Mouse (Mus musculus): ENCODE measurements around the gene Atxn10.

The Atxn10 gene

GRCm38 (mm10) chr15:85405567-85405966, 69.5 kb downstream of the Atxn10 start:
- WGBS: 74% methylated on average over 3 of the region's 3 CpGs

- 91% methylated on average over 1 of the region's 1 CpGs for WGBS
These were observed 70.8 kb downstream of the Atxn10 start for GRCm38 (mm10) chr15:85406846-85407245.

DNA sequence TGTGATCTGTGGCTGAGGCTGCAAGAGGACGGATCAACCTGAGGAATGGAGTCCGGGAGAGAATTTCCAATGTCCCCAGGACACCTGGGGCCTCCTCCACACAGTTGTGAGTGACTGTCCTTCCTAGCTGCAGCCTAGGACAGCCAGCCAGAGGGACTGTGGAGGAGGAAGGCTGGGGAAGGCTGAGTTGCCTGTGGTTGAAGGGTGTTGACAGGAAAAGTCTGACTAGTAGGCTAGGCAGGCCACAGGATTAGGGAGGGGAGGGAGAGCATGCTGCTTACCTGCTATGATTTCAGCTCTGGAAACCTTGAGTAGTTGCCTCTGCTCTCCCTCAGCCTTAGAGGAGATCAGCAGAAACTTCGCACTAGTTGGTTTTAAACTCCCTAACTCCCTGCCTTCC, 71.3 kb downstream of the Atxn10 start:
- WGBS: 86% methylated on average over 3 of the region's 3 CpGs

GRCm38 (mm10) chr15:85408790-85409189, 72.7 kb downstream of the Atxn10 start:
- 56% methylated on average over 5 of the region's 5 CpGs for WGBS

GRCm38 (mm10) chr15:85409245-85409783, 73.3 kb downstream of the Atxn10 start:
- 51% methylated on average over 8 of the region's 8 CpGs for WGBS

DNA sequence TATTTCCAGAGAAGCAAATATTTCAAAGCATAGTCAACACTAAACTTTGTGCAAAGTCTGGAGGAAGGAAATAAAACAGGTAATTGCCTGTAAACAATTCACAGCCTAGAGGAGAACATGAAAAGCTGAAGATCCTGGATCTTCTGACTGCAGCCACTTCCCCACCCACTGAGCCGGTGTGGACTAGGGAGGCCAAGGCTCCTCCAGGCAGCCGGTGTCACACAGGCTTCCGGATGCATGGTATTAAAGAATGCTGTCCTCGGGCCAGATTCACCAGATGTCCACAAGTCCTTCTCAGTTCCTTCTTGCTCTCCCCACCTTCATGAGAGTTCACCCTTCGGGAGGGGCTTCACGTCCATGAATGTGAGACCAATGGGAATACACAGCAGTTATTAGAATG, 73.8 kb downstream of the Atxn10 start:
- WGBS: 42% methylated on average over 6 of the region's 6 CpGs

DNA sequence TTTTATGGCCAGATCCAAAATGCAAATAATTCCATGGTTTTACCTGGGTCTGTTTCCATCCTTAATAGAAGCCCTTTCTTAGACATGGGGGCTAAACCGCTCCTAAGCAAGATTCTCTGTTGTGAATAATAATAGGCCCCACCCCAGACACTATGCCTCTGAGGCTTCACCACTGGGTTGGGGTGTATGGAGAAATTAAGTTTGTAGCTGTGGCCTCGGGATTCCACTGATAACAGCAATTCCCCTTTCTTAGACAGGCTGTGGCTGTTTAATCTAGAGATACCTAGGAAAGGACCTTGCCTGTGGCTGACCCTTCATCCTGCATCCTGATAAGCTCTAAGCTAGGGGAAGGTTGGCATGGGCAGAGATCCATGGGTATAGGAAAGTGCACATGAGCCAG, 78.6 kb downstream of the Atxn10 start:
- 88% methylated on average over 2 of the region's 2 CpGs for WGBS

DNA sequence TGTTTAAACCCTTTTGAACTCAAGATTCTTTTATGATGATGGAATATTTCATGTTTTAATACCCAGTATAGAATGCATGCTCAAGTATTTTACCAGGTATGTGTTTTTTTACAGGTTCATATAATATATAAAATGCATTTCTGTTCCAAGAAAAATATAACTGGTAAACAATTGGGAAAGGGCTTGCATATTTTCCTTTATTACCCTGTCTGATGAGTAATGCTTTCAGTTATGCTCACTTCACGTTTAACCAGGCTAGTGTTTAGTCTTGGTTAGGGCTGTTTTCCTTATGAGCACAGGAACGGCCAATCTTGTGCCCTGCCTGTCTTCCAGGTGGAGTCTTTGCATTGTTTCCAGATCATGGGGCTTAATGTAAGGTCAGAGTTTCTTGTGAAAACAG, 84.6 kb downstream of the Atxn10 start:
- 61% methylated on average over 2 of the region's 2 CpGs for WGBS

DNA sequence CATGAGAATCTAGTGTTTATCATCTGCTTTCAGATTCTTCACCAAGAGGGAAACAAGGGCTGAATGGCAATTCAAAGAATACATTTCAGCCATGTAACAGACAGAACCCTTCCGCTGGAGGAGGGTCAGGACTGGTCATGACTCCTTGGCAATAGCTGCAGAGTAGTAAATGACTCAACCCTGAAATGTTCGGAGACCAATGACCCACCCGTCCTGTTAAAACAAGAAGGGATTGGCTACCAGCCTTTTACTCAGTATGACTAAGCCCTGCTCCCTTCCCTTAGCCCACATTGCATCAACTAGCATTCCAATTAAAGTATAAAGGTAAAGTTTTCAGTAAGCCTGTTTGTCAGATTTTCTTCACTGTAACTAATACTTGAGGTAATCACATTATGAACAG, 88.2 kb downstream of the Atxn10 start:
- WGBS: 57% methylated on average over 3 of the region's 3 CpGs

- WGBS: 47% methylated on average over 6 of the region's 6 CpGs
These were observed 92.1 kb downstream of the Atxn10 start for GRCm38 (mm10) chr15:85428140-85428539.

- WGBS: 60% methylated on average over 3 of the region's 3 CpGs
These were observed 106.5 kb downstream of the Atxn10 start for GRCm38 (mm10) chr15:85442568-85442967.

DNA sequence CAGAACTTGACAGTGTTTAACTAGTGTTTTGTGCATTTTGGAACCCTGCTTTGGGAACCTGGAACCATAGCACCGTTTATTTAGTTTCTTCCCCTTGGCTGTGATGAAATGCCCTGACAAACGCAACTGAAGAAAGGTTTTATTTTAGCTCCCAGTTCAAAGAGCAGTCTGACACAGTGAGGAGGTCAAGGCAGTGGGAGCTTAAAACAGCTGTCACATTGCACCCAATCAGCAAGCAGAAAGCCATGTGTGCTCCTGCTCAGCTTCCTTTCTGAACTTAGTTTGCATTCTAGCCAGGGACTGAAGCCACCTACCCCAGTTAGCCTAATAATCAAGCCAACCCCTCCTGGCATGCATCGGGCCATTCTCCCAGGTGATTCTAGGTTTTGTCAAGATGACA, 110.6 kb downstream of the Atxn10 start:
- WGBS: 58% methylated on average over 3 of the region's 3 CpGs

DNA sequence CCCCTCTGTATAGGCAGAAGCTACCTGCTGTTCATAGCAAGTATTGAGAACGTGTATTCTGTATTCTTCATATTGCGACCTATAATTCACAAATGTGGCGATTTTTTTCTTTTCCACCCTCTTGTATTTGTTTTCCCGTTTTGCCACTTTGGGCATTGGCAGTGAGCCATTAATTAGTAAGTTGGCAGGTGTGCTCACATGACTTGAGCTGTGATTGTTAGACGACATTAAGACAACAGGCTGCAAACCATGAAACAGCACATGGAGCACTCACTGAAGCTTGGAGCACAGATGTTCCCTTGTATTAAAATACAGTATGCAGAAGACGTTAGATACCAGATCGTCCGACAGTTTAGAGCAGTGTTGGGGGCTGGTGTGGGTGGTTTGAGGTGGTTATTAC, 120.8 kb downstream of the Atxn10 start:
- 54% methylated on average over 8 of the region's 8 CpGs for WGBS

- WGBS: 47% methylated on average over 8 of the region's 8 CpGs
These were observed 121.8 kb downstream of the Atxn10 start for GRCm38 (mm10) chr15:85457838-85458237.

DNA sequence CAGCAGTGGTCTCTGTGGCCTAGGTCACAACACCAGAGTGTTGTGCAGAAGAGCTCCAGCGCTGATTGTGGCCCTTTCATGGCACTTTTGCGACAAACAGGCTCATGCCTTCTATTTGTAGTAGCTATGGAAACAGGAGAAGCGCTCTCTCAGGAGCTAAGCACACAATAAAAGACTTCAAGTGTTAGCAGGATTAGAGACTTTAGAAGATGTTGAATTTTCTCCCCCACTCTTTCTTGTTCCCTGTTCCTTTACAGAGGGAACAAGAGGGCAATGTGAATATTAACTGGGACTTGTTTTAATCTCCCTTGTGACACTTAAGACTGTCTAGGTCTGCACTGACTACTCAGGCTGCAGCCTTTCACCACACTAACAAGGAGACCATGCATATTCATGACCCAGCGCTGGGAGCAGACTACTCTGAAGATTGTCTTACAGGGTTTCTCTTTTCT, 122.6 kb downstream of the Atxn10 start:
- 44% methylated on average over 4 of the region's 4 CpGs for whole genome bisulfite sequencing

GRCm38 (mm10) chr15:85461541-85461940, 125.5 kb downstream of the Atxn10 start:
- WGBS: 43% methylated on average over 4 of the region's 4 CpGs

DNA sequence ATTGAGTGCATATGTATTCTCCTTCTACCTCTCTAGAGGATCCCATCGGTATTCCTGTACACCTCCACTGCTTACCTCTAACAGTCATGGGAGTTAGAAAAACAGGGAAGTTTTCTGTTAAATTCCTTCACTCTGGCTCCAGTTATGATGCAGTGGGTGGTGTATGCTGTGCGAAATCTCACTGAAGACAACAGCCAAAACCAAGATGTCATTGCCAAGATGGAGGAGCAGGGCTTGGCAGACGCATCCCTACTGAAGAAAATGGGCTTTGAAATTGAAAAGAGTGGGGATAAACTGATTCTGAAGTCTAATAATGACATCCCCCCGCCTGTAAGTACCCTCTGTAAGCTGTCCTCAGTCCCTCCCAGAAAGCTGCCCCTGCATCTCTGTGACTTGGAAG, 126.1 kb downstream of the Atxn10 start:
- 39% methylated on average over 4 of the region's 4 CpGs for WGBS

DNA sequence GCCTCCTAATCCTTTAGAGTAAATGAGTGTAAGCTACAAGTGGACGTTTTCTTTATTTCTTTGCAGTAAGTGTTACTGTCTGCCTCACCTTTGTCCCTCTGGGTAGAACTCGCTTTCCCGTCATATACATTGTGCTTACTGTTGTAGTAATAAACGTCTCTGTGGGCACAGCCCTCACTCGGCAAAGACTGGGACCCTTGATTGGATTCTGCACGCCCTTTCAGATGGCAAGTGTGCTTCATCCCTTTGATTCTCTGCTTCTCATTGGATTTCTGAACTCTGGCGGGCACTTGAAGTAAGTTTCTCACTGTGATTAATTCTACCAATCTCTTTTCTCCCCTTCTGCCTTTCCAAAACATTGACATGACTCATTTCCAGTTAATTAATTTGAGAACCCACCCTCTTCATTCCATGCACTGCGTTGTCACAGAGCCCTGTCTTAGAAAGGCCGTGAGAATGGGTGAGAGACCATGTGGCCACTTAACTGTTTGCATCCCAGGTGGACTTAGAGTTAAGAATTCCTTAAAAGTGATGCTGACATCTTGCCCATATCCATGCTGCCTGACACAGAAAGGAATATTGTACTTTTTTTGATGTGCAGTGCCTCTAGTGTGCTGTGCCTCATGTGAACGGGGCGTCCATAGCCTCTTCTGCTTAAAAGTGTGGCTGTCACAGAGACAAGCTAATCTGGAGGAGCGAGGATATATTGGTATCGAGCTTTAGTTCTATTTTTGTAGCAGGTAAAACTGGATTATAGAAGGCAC, 127.2 kb downstream of the Atxn10 start:
- WGBS: 72% methylated on average over 13 of the region's 13 CpGs

DNA sequence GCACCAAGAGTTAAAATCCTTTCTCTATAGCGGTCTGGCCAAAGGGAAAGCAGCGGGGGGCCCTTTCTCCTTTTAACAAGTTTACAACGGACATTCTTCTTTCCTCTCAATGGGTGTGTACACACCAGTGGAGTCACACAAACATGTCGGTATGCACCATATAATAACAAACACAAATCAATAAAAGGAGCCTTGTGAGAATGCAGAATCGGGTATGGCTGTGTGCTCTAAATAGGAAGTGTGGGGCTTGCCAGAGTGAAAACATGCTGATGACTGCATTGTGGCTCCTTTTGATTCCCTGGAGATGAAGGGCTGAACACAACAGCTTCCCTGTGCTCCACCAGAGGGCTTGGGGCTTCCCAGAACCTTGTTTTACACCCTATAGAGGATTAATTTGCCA, 128.1 kb downstream of the Atxn10 start:
- WGBS: 26% methylated on average over 5 of the region's 5 CpGs

GRCm38 (mm10) chr15:85464823-85465565, 128.9 kb downstream of the Atxn10 start:
- 42% methylated on average over 10 of the region's 10 CpGs for WGBS

DNA sequence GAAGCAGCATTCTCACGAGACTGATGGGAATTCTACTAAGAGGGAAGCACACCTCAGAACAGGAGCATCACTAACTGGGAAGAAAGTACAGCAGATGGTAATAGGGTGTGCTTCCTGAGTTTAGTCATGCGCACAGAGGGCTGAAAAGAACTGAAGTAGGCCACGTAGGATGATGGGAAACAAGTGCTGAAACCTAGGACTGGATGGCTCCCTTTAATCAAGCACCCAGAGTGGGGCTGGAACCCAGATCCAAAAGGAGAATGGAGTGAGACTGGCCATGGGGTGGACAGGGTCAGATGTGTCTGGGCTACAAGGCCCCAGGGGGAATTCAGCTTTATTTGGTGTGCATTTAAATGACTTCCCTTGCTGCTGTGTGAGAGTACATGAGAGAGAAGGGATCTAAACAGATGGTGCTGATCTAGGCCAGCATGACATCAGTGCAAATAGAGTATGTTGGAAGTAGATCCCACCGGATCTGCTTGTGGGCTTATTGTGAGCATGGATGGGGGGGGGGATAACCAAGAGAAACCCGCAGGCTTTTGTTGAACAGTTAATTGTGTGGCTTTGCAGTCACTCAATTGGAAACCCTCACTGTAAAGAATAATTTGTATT, 130.5 kb downstream of the Atxn10 start:
- WGBS: 47% methylated on average over 5 of the region's 5 CpGs

DNA sequence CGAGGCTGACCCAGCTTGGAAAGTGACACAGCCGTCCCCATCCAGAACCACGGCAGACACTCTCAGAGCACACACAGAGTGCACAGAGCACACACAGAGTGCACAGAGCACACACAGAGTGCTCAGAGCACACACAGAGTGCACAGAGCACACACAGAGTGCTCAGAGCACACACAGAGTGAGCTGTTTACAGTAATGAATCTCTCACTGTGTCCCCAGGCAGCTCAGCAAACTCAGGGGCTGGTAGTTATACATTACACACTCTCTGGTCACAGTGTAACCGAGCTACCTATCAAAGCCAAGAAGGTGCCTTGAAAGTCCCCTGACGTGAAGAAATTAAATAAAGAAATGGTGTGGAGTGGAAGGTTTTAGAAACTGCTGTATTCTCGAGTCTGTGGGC, 133.4 kb downstream of the Atxn10 start:
- WGBS: 89% methylated on average over 6 of the region's 6 CpGs
